In genomic region chr5:99482016-99482415, GRCm38 (mm10) we compare ENCODE assay signal across 22 mouse cellular contexts.
DNase-seq lines count a peak whose midpoint lies in the region; ATAC-seq and TF ChIP-seq lines count a peak whose summit lies in the region.
"Had no signal": no experiment of that assay in that cellular context is flagged by ENCODE, and none has a peak within 500 bp of the region (broad histone marks: within the 10 kb centered on the region; RNA-seq: fewer than 3 reads in every experiment).

No protein-coding gene starts in this region.

- H3K4me3 ChIP-seq in hindbrain, embryonic 10.5 days: no peak overlapping the region
- no peak overlapping the region for H3K4me3 ChIP-seq in hindbrain, embryonic 13.5 days
- H3K4me3 ChIP-seq in midbrain, postnatal 0 days (ENCODE audit: low read depth, low read length): no peak overlapping the region
- H3K4me3 ChIP-seq: embryonic facial prominence, embryonic 12.5 days; forebrain, embryonic 13.5 days had no signal

- H3K4me2 ChIP-seq in hindbrain, embryonic 13.5 days: no peak overlapping the region
- H3K4me2 ChIP-seq in midbrain, postnatal 0 days (ENCODE audit: low read depth, low read length, poor library complexity, severe bottlenecking): no peak overlapping the region
- H3K4me2 ChIP-seq: embryonic facial prominence, embryonic 12.5 days; forebrain, embryonic 13.5 days had no signal

- H3K4me1 ChIP-seq in hindbrain, embryonic 10.5 days (replicated peaks): peaks cover 29% of the 10 kb centered on the region
- peaks cover 36% of the 10 kb centered on the region for H3K4me1 ChIP-seq in hindbrain, embryonic 13.5 days (replicated peaks)
- H3K4me1 ChIP-seq in midbrain, postnatal 0 days (ENCODE audit: insufficient read depth, low read length): peaks cover 7% of the 10 kb centered on the region

- no peaks in the 10 kb centered on the region for H3K9me3 ChIP-seq in hindbrain, embryonic 10.5 days
- H3K9me3 ChIP-seq in hindbrain, embryonic 13.5 days: no peaks in the 10 kb centered on the region
- no peaks in the 10 kb centered on the region for H3K9me3 ChIP-seq in midbrain, postnatal 0 days (ENCODE audit: low read length)
- H3K9me3 ChIP-seq: embryonic facial prominence, embryonic 12.5 days; forebrain, embryonic 13.5 days had no signal

- peaks cover 51% of the 10 kb centered on the region for H3K27me3 ChIP-seq in hindbrain, embryonic 10.5 days (ENCODE audit: insufficient read depth, poor library complexity, severe bottlenecking)
- peaks cover 5% of the 10 kb centered on the region; the same call in 1 of the 2 replicates for H3K27me3 ChIP-seq in hindbrain, embryonic 13.5 days
- H3K27me3 ChIP-seq in midbrain, postnatal 0 days (ENCODE audit: insufficient read depth, low read length): no peaks in the 10 kb centered on the region
- H3K27me3 ChIP-seq: CH12.LX, Patski had no signal

- WGBS in hindbrain, embryonic 10.5 days: 89% methylated on average over 7 of the region's 7 CpGs
- 94% methylated on average over 7 of the region's 7 CpGs for WGBS in hindbrain, embryonic 13.5 days
- 94% methylated on average over 7 of the region's 7 CpGs for WGBS in midbrain, postnatal 0 days

- no peaks in the 10 kb centered on the region for H3K36me3 ChIP-seq in hindbrain, embryonic 10.5 days
- H3K36me3 ChIP-seq in hindbrain, embryonic 13.5 days: no peaks in the 10 kb centered on the region
- no peaks in the 10 kb centered on the region for H3K36me3 ChIP-seq in midbrain, postnatal 0 days (ENCODE audit: insufficient read depth, low read length)
- H3K36me3 ChIP-seq: embryonic facial prominence, embryonic 12.5 days; G1E had no signal

- H3K27ac ChIP-seq in hindbrain, embryonic 10.5 days: 0 out of 2 replicates have a peak overlapping the region, but pooled peaks have one; percentile 12
- H3K27ac ChIP-seq in hindbrain, embryonic 13.5 days: no peak overlapping the region
- no peak overlapping the region for H3K27ac ChIP-seq in midbrain, postnatal 0 days (ENCODE audit: low read depth, low read length)
- H3K27ac ChIP-seq: embryonic facial prominence, embryonic 12.5 days had no signal

- no peak for DNase-seq in hindbrain, embryonic 10.5 days (ENCODE audit: low spot score)
- peak; percentile 57 for DNase-seq in Muller cell, postnatal 12 days (ENCODE audit: inconsistent ontology term)
- no peak for DNase-seq in midbrain, postnatal 0 days (ENCODE audit: low spot score)
- no peak for DNase-seq in cerebellum, postnatal 14 days
- DNase-seq: adrenal gland, adult 8-10 months; adrenal gland, postnatal 14 days; adrenal gland, postnatal 36 days; B cell, adult 2 months; cerebellum, adult 11-12 months; cerebellum, adult 2 months; cerebellum, adult 9-10 months; cerebellum, postnatal 36 days; embryo, embryonic 11 days had no signal

- H3K9ac ChIP-seq in hindbrain, embryonic 13.5 days: no peak overlapping the region
- no peak overlapping the region for H3K9ac ChIP-seq in midbrain, postnatal 0 days (replicated peaks; ENCODE audit: low read length, poor library complexity, severe bottlenecking)
- H3K9ac ChIP-seq: embryonic facial prominence, embryonic 12.5 days; forebrain, embryonic 13.5 days had no signal

- TF ChIP-seq CTCF in midbrain, postnatal 0 days (IDR thresholded peaks at IDR 0.05): no peak

- no peak for ATAC-seq in hindbrain, embryonic 13.5 days (ENCODE audit: low FRiP score)
- ATAC-seq in midbrain, postnatal 0 days (ENCODE audit: low FRiP score): no peak
- ATAC-seq: activated CD4-positive, CD25-positive, alpha-beta regulatory T cell, adult 4 months; CD4-positive, CD25-positive, alpha-beta regulatory T cell, adult 4 months; forebrain, embryonic 13.5 days; forebrain, embryonic 16.5 days; Patski had no signal
